ENCODE assay signal across 16 mouse cellular contexts in the genomic region with DNA sequence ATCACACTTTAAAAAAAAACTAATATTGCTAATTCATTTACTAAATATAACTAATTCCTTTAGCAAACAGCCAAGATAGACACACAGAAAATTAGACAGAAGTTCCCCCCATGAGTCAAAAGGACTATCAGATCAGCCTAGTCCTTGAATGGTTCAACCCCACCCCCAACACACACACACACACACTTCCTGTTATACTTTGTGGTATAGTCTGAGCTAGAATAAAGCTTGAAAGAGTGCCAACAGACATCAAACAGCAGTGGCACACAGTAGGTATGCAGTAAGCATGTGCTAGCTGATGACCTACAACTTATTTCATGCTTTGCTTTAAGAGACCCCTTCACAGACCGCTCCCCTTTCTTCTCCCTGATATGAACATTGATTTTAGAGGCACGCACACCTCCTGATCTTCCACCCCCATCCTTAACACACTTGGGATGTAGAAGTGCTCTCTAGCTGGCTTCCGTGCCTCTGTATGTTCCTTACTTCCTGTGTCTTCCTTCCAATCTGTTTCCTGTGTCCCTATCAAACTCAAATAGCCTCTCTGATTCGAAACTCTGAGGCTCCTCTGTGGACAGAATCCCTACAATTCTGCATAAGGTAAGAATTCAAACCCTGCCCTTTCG.
DNase-seq lines count a peak whose midpoint lies in the region; TF ChIP-seq lines count a peak whose summit lies in the region.
"Had no signal": no experiment of that assay in that cellular context is flagged by ENCODE, and none has a peak within 500 bp of the region (broad histone marks: within the 10 kb centered on the region; RNA-seq: fewer than 3 reads in every experiment).

No protein-coding gene starts in this region.

- peak overlapping the region; percentile 23; the same call in 1 of the 2 replicates for H3K27ac ChIP-seq in bone marrow macrophage, adult 2 months (ENCODE audit: insufficient read depth, low read depth, low read length)
- H3K27ac ChIP-seq: embryonic facial prominence, embryonic 15.5 days; heart, embryonic 13.5 days; hindbrain, embryonic 13.5 days had no signal

- TF ChIP-seq POLR2A in bone marrow macrophage, adult 2 months (IDR thresholded peaks at IDR 0.05; ENCODE audit: borderline replicate concordance, low read depth, low read length): no peak

- intact Hi-C loops in heart, postnatal 25 days (cut with DNase I): no loop called here

- peaks cover 39% of the 10 kb centered on the region for H3K4me1 ChIP-seq in bone marrow macrophage, adult 2 months (ENCODE audit: control insufficient read depth, insufficient read depth, low read length)

- TF ChIP-seq CTCF in bone marrow macrophage, adult 2 months (IDR thresholded peaks at IDR 0.05; ENCODE audit: low read depth, low read length): no peak

- DNase-seq in heart, adult 11 months: peak; percentile 78
- no peak for DNase-seq in heart, postnatal 25 days (ENCODE audit: low spot score)
- DNase-seq in naive thymus-derived CD4-positive, alpha-beta T cell, adult 2 months (ENCODE audit: low read depth): peak; percentile 73
- peak; percentile 57 for DNase-seq in thymus, postnatal 25 days
- DNase-seq in adrenal gland, postnatal 25 days: no peak
- DNase-seq in kidney, postnatal 25 days: no peak
- no peak for DNase-seq in right cerebral cortex, postnatal 25 days
- DNase-seq: cerebellum, postnatal 25 days; forebrain, postnatal 0 days; gastrocnemius, postnatal 25 days; layer of hippocampus, adult 9-11 months; spleen, adult 18-20 months had no signal

- no peak overlapping the region for H3K4me3 ChIP-seq in bone marrow macrophage, adult 2 months (ENCODE audit: insufficient read depth, low read length)
- H3K4me3 ChIP-seq: embryonic facial prominence, embryonic 15.5 days; heart, embryonic 13.5 days; hindbrain, embryonic 13.5 days had no signal

Comparison
In these comparisons a context has a peak if more than half of its experiments do, and no peak if none do; other contexts are left out.
1. DNase-seq: peak in heart, adult 11 months (single experiment), naive thymus-derived CD4-positive, alpha-beta T cell, adult 2 months (single experiment) and thymus, postnatal 25 days (single experiment); none in heart, postnatal 25 days (single experiment), adrenal gland, postnatal 25 days (single experiment), kidney, postnatal 25 days (0 of 2) and right cerebral cortex, postnatal 25 days (single experiment).